Mouse (Mus musculus): ENCODE measurements around the gene Foxn3. TPM values are rescaled to one million over a fixed set of nuclear protein-coding genes. Genes with fewer than 3 reads are reported as not detected.

Gene Foxn3
- total RNA-seq, 2 experiments from 2014 or later, result 54.8 to 55.8 TPM

DNA sequence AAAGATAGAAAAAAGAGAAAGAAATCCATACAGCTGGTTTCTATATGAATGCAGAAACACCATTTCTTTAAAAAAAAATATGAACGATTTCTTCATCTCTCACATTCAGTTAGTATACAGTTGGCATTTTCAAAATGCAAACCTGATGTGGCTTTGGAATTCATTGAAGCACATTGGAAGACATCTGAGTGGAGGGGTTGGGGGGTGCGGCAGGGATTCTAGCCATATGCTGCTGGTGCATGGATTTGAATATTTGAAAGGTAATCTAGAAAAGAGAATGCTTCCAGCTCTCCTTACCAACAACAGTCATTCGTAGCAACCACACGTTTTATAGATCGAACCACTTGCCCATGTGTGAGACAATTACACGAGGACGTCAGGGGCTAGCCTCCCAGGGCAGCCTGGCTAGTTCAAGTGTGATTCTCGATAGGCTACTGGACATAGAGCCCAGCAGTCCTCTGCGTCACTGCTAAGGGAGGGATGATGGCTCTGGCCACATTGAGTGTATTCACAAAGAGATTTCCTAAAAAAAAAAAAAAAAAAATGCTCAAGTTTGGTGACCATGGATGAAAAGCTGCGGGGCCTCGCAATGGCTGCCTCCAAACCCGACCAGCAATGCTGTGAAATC is 96.0 kb downstream of the Foxn3 start:
- no peak for DNase-seq (ENCODE audit: low spot score in 2 of 2)

DNA sequence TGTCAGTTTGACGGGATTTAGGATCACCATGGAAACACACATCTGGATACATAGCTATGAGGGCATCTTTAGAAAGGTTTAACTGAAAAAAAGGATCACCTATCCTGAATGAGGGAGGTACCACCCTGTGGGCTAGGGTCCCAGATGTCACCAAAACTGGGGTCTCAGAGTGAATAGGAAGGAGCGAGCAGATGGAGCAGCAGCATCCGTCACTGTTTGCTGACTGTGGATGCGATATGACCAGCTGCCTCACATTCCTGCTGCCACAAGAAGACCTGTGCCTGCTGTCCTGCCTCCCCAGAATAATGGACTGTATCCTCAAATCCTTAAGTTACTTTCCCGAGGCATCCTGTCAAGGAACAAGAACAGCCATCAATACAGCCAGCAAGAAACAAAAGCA is 97.0 kb downstream of the Foxn3 start:
- no peak for DNase-seq (ENCODE audit: low spot score in 2 of 2)

DNA sequence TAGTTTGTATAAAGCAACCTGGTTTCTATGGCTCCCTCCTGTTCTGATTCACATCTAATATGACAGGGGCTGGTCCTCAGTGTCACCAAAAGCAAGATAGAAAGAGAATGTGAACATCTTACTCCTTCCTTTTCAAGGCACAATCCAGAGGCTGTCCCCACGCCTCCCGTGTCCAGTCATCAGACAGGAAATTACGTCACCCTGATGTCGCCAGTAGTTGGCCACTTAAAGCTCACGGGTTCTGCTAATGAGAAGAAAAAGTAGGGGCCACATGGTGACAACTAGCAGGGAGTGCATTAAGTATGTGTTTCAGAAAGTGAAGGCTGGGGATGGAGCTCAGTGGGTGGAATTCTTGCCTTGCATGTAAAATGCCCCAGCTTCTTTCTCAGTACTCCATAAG is 99.1 kb downstream of the Foxn3 start:
- DNase-seq (ENCODE audit: low spot score in 2 of 2), result no peak

DNA sequence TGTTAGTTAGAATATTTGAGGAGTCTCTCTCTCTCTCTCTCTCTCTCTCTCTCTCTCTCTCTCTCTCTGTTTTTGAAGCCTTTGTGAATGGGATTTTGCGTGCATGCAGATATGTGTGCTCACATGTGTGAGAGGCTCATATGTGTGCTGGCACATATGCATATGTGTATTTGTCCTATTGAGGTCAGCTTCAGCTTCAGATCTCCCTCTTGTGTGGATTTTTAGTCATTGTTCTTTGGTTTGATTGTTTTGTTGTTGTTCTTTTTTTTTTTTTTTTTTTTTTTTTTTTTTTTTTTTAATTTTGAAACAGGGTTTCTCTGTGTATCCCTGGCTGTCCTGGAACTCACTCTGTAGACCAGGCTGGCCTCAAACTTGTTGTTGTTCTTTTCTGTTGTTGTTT is 100.5 kb downstream of the Foxn3 start:
- no peak for DNase-seq (ENCODE audit: low spot score in 2 of 2)

DNA sequence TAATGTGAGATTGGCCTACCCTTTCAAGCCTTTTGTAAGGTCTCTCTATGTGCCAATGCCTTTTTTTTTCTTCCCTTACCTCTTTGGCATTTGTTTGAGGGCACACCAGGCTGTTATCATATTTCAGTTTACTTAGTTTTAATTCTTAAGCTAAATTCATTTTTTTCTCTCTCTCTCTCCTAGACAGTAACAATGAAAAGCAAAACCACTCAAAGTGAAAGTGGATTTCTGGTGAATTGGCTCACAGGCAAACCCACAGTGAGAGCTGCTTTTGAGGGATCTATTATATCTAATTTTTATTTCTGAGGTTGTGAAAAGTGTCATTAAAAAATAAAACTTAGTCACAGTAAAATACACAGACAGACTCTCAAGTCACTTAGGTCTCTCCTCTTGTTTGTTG is 101.1 kb downstream of the Foxn3 start:
- no peak for DNase-seq (ENCODE audit: low spot score in 2 of 2)

DNA sequence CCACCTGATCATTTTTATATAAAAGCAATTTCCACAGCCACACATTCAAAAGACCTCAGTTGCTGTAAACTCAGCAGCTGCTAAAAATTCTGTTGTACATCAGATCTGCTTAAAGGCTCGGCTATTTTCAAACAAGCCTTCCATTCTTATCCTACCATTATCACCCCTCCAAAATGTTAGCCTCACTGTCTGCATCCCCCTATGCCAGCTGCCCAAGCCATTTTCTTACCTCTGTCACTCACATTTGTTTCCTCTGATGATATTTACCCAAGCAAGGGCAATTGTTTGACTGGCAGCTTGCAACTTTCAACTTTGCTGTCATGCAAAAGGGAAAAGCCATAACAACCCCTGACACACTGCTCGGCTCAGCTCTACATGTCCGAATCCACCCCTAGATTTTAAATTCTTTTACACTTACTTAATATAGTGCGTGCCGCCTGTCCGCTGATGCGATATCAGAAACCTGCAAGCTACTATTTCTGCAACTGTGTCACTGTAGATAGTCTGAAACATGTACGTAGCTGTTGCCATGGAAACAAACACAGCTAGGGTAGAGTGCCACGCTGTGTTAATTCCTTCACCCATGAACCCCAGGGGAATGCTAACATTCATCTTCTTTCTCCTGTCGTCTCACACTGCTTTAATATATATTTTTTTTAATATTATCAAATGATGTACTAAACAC is 105.7 kb downstream of the Foxn3 start:
- peak in 1 of 2 experiments; percentile 28 for DNase-seq (ENCODE audit: low spot score in 2 of 2)

DNA sequence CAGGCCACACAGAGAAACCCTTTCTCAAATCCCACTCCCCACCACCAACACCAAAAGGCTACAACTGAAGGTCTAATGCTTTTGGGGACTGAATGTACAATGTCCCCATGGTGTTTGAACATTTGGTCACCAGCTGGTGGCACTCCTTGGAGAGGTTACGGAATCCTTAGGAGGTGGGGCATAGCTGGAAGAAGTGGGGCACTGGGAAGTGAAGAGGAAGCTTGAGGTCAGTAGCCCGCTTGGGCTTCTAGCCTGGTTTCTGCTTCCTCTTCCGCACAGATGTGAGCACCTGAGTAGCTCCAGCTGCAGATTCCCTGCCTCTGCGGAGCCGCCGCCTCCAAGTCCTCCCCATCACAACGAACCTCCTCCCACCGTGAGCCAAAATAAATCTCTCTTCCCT is 107.8 kb downstream of the Foxn3 start:
- no peak for DNase-seq (ENCODE audit: low spot score in 2 of 2)

DNA sequence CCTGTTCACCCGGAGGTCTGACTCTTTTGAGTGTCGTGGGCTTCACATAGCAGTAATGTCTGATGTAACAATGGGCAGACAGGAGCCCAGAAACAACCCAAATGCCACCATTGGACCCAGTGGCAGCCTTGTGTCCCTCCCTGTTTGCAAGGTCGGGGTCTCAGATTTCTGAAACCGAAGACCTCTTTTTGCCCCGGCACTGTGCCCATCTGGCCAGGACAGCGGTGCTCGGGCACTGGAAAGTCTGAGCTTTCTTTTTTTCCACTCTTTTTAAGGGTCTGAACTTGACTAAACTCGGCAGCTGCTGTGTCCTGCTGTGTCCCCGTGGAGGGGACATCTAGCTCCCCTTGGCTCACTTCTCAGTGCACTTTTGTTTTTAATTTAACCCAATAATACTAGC is 109.0 kb downstream of the Foxn3 start:
- DNase-seq (ENCODE audit: low spot score in 2 of 2), result no peak

DNA sequence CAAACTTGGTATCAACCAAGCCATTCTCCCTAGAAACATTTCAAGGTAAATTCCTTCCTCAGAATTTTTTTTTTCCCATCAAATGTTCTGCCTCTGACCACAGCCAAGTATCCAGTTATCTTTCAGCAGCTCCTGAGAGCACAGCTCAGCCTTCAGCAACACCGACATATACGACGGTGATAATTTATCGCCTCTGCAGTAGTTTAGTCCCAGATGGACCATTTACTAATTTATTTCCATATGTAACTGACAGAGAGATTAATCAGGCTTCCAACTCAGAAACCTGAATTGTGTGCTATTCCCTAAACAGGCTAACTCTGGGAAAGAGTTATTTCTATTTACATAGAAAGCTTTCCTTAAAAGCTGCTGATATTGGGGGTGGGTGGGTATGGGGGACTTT is 109.6 kb downstream of the Foxn3 start:
- no peak for DNase-seq (ENCODE audit: low spot score in 2 of 2)

DNA sequence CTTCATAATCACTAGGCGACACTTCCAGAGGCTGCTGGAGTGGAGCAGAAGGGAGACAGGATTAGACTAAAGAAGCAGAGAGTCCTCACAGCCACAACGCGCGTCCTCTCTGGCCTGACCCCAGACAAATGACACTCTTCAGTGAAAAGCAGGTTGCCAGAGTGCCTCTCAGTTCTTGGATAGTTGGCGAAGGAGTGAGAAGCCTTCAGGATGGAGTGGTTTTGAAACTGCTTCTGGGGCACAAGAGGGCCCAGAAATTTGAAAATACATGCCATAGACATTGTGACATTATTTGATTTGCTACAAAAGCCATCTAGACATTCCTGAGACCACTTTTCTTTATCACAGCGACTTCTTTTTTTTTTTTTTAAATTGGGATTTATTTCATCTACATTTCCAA is 113.3 kb downstream of the Foxn3 start:
- no peak for DNase-seq (ENCODE audit: low spot score in 2 of 2)

DNA sequence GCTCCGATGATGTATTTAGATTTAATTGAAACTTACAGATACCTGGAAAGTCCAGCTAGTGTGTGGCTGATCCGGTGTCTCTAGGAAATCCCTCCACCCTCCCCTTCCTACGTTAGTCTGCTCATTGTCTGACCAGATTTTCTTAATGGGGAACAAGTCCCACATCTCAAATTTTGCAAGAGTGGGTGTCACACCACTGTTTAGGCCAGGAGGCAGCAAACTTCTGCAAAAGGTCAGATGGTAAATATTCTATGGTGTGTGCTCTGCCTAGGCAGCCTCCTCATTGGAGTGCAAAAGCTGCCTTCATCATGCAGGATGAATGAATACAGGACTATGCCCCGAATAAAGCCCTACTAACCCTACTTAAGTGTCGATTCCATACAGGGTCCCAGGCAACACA is 115.6 kb downstream of the Foxn3 start:
- DNase-seq (ENCODE audit: low spot score in 2 of 2), result no peak

DNA sequence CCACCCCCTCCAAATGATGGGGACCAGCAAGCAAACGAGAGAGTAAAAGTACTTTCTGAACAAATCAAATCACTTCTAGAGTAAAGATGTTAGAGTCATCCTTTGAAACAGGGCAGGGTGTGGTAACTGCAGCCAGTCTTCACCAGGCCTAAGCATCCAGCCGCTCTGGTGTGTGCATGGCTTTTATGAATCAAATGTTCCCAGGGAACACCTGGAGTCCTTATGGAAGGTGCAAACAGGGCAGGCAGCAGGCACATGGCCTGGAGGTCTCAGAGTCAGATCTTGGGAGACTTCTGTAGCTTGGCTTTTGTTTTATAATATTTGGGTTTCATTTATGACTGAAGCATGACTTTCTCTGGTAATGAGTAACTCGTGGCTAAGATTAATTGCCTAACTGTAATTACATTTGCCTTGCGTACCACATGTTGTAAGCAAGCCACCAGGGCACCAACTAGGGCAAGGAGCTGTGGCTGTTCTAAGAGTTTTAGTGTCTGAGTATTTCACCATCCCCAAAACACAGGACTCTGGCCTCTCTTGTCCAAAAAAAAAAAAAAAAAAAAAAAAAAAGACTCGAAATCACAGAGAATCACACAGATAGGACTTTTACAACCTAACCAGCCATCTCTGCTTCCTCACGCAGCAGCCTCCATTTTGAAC is 118.2 kb downstream of the Foxn3 start:
- no peak for DNase-seq (ENCODE audit: low spot score in 2 of 2)

DNA sequence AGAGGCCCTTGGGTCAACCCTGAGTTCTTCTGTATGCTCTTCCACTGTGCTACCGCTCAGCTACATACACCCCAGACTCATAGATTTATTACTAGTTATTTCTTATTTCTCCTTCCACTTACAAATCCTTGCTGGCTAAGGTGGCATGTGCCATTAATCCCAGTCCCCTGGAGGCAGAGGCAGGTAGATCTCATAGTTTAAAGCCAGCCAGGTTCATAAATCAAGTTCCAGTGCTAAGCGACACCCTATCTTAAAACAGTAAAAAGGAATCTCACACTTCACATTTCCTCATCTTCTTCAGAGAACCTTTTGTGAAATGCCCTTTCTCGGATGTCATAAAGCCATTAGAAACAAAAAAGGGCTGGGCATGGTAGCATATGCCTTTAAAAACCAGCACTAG is 120.6 kb downstream of the Foxn3 start:
- DNase-seq (ENCODE audit: low spot score in 2 of 2), result no peak

DNA sequence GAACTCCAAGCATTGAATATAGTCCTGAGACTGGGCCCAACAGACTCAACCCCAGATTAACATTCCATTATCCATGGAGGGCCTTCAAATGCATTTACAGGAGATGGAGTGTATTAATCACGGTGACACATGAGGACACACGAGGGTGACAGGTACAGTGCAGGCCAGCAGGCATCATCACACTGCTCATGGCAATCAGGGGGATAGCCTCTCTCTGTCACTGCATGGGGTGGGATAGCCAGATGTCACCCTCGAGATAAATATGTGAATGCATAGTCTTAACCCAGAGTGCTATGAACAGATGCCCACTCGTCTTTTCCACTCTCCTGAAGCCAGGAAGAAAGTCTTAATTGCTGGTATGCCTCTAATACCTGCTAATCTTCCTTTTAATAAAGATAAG is 122.4 kb downstream of the Foxn3 start:
- no peak for DNase-seq (ENCODE audit: low spot score in 2 of 2)

DNA sequence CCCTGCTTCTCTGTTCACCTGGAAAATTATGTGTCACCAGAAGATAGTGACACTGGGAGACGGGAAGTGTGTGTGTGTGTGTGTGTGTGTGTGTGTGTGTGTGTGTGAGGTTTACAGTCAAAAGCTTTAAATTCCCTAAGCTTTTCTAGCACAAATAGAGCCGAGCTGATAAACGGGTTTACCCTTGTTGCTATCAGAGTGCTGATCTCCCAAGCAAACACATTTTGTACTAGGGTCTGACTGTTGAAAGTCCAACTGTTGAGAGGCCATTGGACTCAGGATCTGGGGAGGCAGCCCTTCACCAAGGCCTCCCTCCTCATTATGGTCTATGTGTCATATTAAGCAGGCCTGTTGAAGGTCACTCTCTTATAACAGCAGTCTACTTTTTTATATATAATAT is 123.4 kb downstream of the Foxn3 start:
- no peak for DNase-seq (ENCODE audit: low spot score in 2 of 2)

DNA sequence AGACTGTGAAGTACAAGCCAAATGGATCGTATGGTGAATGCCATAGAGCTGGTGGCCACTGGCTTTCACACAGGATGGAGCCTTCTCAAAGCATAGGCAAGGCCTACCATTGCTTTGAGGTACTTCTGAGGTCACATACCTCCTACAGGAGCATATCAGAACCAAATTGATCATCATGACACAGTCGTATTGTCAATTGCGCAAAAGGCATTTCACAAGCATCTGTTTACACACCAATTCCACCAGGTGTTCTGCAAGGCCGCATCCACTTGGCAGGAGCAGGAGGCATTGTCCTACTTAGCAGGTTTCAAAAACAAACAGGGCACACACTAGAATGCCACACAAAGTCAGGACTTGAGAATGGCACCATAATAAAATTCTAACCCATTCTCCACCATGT is 128.2 kb downstream of the Foxn3 start:
- DNase-seq (ENCODE audit: low spot score in 2 of 2), result no peak

DNA sequence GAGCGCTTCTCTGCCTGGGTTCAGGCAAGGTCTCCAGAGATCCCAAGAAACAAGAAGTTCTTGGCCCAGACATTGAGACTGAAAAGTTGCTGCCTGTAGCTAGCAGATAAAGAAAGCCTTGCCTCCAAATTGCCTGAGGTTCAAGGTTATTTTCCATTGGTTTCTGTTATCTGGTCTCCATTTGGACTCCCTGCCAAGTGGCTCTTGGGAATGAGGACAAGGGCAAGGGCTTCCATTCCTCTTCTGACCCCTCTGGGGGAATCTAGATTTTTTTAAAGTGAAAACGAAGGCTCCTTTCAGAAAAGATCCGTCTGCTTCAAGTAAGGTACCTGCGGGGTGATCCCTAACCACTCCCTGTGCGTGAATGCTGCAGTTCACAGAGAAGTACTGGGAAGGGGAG is 130.0 kb downstream of the Foxn3 start:
- DNase-seq (ENCODE audit: low spot score in 2 of 2), result no peak

DNA sequence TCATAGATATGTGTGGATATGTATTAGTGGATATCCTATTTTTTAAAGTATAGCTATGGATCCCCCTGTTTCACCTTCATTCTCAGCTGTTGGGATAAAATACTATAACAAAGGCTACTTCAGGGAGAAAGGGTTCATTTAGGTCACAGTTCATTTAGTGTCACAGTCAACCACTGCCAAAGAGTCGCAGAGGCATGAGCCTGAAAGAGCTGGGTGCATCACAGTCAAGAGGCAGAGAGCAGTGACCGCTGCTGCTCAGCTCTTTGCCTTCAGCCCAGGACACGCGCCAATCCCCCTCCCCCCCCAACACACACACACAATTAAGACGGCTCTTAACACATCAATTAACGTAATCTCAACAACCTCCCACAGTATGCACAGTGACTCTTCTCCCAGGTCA is 131.8 kb downstream of the Foxn3 start:
- DNase-seq (ENCODE audit: low spot score in 2 of 2), result no peak

DNA sequence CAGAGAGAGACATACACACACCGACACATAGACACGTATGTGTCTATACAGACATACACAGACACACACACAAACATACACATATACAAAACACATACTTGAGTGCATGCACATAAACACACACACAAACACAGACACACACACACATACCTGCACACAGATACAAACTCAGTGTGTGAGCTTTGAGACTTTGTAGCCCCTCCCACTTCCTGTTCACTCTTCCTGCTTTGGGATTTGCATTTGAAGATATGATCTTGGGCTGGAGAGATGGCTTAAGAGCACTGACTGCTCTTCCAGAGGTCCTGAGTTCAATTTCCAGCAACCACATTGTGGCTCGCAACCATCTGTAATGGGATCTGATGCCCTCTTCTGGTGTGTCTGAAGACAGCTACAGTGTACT is 132.4 kb downstream of the Foxn3 start:
- no peak for DNase-seq (ENCODE audit: low spot score in 2 of 2)

DNA sequence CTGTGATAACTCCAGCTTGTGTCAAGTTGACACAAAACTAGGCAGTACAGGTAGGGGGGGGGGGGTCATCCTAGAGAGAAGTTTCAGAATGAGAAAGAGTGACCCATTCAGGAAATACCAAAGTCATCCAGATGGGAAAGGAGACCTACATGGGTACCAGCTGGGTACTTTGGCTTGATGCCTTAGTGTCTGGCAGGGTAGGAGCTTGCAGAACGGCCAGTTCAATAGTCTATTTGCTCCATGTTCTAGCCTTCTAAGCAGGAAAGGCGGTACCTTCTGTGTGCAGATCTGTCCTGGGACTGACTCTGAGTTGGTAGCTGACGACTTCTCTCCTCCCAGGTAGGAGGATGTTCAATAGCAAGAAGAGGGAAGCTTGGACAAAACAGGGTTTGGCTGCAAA is 134.3 kb downstream of the Foxn3 start:
- no peak for DNase-seq (ENCODE audit: low spot score in 2 of 2)

DNA sequence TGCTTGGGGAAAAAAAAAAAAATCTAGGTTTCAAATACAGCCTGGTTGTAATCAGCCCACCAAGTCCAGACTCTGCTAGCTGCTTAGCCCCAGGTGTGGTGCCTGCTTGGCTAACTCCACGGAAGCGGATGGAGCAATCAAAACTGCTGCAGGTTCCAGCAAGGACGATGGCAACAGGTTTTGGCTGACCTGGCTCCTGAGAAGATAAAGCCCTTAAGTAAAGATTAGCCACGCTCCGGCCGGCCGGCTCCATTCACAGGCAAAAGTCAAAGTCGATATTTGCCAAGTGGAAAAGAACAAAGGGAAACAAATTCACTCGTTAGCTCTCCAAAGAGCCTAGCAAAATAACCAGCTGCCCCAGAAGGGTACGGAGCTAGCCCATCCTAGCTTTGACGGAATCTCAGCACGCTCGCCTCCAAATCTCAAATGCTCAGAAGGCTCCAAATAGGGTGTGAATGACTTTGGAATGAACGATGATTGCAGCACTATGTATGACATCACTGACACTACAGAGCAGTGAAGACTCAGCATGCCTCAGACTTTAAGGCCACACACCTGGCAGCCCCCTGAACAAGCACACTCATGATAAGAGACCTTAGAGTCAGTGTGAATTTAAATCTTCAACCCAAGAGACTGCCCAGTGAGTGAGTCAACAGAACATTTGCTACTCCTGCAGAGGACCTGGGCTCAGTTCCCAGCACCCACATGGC is 137.0 kb downstream of the Foxn3 start:
- DNase-seq (ENCODE audit: low spot score in 2 of 2), result no peak

DNA sequence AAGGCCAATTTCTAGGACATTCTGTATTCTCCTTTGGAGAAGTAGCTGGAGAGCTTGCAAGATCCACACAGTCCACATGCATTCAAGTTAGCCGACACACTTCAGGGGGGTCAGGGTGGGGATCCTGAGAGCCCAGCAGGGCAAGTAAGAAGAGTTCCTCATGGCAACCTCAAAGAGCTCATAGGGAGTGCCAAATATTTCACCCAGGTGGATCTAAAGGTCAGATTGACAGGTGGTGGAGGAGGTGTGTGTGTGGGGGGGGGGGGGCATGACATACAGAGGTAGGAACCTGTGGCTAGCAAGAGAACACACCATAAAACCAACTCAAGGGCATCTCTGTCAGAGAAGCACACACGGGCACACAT is 144.0 kb downstream of the Foxn3 start:
- DNase-seq (ENCODE audit: low spot score in 2 of 2), result no peak
